Mouse (Mus musculus) erythroblast, embryonic 14.5 days (primary cell): ENCODE measurements around the gene Slfn8.

Source experiments
- GATA1 ChIP-seq: IDR thresholded peaks from 2 replicates; pipeline ENCODE4 v1.6.1; 2012; ENCODE audit warnings: low read length, inconsistent platforms, mixed read lengths
- TAL1 ChIP-seq: IDR thresholded peaks from 3 replicates; pipeline ENCODE4 v1.6.1; 2012; ENCODE audit warnings: low read length, inconsistent platforms, mixed read lengths

DNA sequence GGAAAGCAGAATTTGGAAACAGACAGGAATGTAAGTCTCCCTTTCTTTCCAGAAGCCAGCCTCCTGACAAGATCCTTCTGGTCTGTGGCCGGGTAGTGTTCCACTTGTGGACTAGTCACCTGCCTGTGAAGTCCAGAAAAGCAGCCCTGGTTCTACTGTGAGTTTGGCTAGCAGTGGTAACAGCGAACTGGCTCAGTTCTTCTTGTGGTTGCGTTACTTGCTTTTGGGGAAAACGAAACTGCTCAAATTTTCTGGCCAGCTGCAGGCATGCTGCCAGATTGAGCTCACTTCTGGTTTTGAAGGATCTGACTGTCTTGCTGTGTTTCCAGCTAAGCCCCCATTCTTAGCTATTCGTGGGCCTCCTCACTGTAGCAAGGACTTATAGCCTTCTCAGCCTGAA, at the start of gene Slfn8:
- TF ChIP-seq TAL1 (no peak), GATA1 (no peak)
